Mouse (Mus musculus) left cerebral cortex, postnatal 4 days (tissue): ENCODE measurements around the gene Scgb1b3. TPM values are rescaled to one million over a fixed set of nuclear protein-coding genes. Genes with fewer than 3 reads are reported as not detected.

Experiments
- DNase-seq: peaks from one replicate; pipeline ENCODE4 v3.0.0-alpha.2; 2022
- intact Hi-C: fragments of 180-260 bp; cut with DNase I; formaldehyde crosslinking; loops from one replicate; pipeline ENCODE4 v1.15.1; 2025
- total RNA-seq, 2 experiments: library from RNA; stranded (reverse); gene quantifications; 2 replicates each; pipeline ENCODE4 v1.2.3; 2021

Scgb1b3 gene
- total RNA-seq = not detected

GRCm38 (mm10) chr7:31375292-31375691, at the start of gene Scgb1b3:
Gene Scgb1b3 (plus strand): TSS chr7:31375592.
- intact Hi-C loops = no loop called here
- DNase-seq = no peak

GRCm38 (mm10) chr7:31362022-31362560, 13.3 kb upstream of the Scgb1b3 start, which contains the start of gene Scgb2b3:
Gene Scgb2b3 (minus strand): TSS chr7:31362072.
- no peak for DNase-seq

More at GRCm38 (mm10) chr7:31362022-31362560, 13.3 kb upstream of the Scgb1b3 start, which contains the start of gene Scgb2b3:
- intact Hi-C loops = no loop called here

Other genes starting within 250 kb of the Scgb1b3 start
- 10 to 100 TPM; 58.6 to 66.7 TPM for gene Scn1b, start 248.6 kb upstream of the Scgb1b3 start, total RNA-seq
- 100 to 1,000 TPM; 184 to 195 TPM for gene Gramd1a, start 219.7 kb upstream of the Scgb1b3 start, total RNA-seq
- gene Scgb2b2, start 85.1 kb upstream of the Scgb1b3 start, total RNA-seq = not detected
- not detected for gene Scgb1b2, start 83.8 kb upstream of the Scgb1b3 start, total RNA-seq
- not detected for gene Scgb2b3, start 13.5 kb upstream of the Scgb1b3 start, total RNA-seq